Mouse (Mus musculus): Measurements from ENCODE around the gene Snrnp35.

DNA sequence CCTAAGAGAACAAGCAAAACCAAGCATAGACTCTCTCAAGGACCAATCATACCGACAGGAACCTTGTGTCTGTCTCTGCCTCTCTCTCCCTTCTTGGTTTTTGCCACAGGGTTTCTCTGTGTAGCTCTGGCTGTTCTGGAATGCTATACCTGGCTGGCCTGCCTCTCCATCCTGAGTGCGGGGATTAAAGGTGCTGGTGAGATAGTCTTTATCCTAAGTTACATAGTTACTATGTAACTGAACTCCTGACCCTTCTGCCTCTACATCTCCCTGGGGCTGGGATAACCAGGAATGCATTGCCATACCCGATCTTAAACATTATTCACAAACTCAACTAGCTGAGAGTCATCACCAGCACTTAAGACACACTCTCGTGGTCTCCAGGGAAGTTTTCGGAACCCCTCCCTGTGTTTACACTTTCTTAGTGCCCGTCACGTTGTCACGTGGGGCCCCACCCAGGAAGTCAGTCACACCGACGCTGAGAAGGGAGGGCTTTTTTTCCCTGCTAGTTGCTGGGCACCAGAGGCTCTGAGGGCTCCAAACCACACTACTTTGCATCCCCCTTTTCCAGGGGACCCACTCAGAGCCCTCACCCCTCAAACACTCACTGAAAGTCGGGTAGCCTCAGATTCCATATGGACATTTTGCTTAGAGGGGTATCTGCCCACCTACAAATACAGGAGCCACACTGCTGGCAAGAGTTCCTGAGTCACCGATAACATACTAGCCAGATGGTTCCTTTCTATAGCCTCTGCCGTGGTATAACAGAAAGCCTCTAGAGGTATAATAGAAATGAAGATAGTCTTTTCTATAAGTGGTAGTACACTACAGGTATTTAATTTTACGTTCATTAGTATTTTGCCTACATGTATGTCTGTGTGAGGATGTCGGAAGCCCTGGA, 13.9 kb downstream of the Snrnp35 start:
- 0 out of 2 replicates have a peak, but pooled peaks have one; percentile 31 for TF ChIP-seq POLR2A (IDR thresholded peaks at IDR 0.05; ENCODE audit: control insufficient read depth, extremely low read depth, insufficient read depth, low read length, poor library complexity)
- no peak for TF ChIP-seq CTCF (IDR thresholded peaks at IDR 0.05; ENCODE audit: borderline replicate concordance, control insufficient read depth, extremely low read depth, insufficient read depth, low read length, poor library complexity)

All from thymus, adult 2 months (tissue).